Mouse (Mus musculus): ENCODE data around the gene Exog. TPM values are rescaled to one million over a fixed set of nuclear protein-coding genes. Genes with fewer than 3 reads are reported as not detected.

Gene Exog
- polyA plus RNA-seq, 2 experiments, result 14.4 to 28.5 TPM

- no peak for DNase-seq (ENCODE audit: low spot score)
- 61% methylated on average over 11 of the region's 11 CpGs for WGBS
- H3K36me3 ChIP-seq (ENCODE audit: control insufficient read depth, insufficient read depth, low read length), result no peaks in the 10 kb centered on the region
- no peak for TF ChIP-seq POLR2A (IDR thresholded peaks at IDR 0.05; ENCODE audit: borderline replicate concordance, extremely low read depth, insufficient read depth, insufficient read length)
- H3K27me3 ChIP-seq (ENCODE audit: control insufficient read depth, insufficient read depth, low read length), result no peaks in the 10 kb centered on the region
- no peak overlapping the region for H3K4me3 ChIP-seq (replicated peaks; ENCODE audit: low read length)
- H3K9ac ChIP-seq (ENCODE audit: low read depth, low read length, severe bottlenecking), result no peak overlapping the region
- H3K27ac ChIP-seq (replicated peaks; ENCODE audit: low read depth, low read length), result no peak overlapping the region
- H3K4me2 ChIP-seq (replicated peaks; ENCODE audit: low read depth, low read length, severe bottlenecking), result no peak overlapping the region
- 0 out of 2 replicates have a peak, but pooled peaks cover 4% of the 10 kb centered on the region for H3K4me1 ChIP-seq (ENCODE audit: control insufficient read depth, insufficient read depth, low read length)
- ATAC-seq (ENCODE audit: low FRiP score, low read depth), result no peak
- no peaks in the 10 kb centered on the region for H3K9me3 ChIP-seq (ENCODE audit: control insufficient read depth, low read length)
Measured at GRCm38 (mm10) chr9:119478345-119478744, 33.6 kb downstream of the Exog start.

- DNase-seq (ENCODE audit: low spot score) (no peak), ATAC-seq (ENCODE audit: low FRiP score, low read depth) (no peak)
- no peak for TF ChIP-seq POLR2A (IDR thresholded peaks at IDR 0.05; ENCODE audit: borderline replicate concordance, extremely low read depth, insufficient read depth, insufficient read length)
- H3K27ac ChIP-seq (replicated peaks; ENCODE audit: low read depth, low read length), result no peak overlapping the region
- 31% methylated on average over 8 of the region's 8 CpGs for WGBS
- no peak overlapping the region for H3K4me3 ChIP-seq (replicated peaks; ENCODE audit: low read length)
- H3K4me2 ChIP-seq (replicated peaks; ENCODE audit: low read depth, low read length, severe bottlenecking), result no peak overlapping the region
- 0 out of 2 replicates have a peak, but pooled peaks cover 4% of the 10 kb centered on the region for H3K4me1 ChIP-seq (ENCODE audit: control insufficient read depth, insufficient read depth, low read length)
- H3K9ac ChIP-seq (ENCODE audit: low read depth, low read length, severe bottlenecking), result no peak overlapping the region
- H3K36me3 ChIP-seq (ENCODE audit: control insufficient read depth, insufficient read depth, low read length), result no peaks in the 10 kb centered on the region
- no peaks in the 10 kb centered on the region for H3K27me3 ChIP-seq (ENCODE audit: control insufficient read depth, insufficient read depth, low read length)
- no peaks in the 10 kb centered on the region for H3K9me3 ChIP-seq (ENCODE audit: control insufficient read depth, low read length)
Measured at GRCm38 (mm10) chr9:119479297-119479696, 34.6 kb downstream of the Exog start.

DNA sequence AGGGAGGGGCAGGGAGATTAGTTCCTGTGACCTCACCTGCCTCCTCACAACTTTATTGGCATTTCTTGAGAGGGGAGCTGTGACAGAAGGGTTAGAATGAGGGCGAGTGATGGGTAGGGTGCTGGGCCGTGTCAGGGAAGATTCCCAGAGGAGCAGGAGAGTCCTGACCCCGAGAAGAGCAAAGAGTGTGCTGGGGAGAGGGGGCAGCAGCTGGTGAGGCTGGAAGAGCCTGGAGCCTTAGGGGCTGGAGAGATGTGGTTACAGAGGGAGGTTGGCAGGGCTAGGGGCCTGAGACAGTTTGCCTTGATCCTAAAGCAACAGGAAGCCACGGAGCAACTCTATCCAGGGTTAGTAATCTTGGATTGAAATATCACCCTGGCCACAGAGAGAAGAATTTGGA is 36.9 kb downstream of the Exog start:
- H3K9me3 ChIP-seq (ENCODE audit: control insufficient read depth, low read length), result no peaks in the 10 kb centered on the region
- WGBS, result 86% methylated on average over 4 of the region's 4 CpGs

DNA sequence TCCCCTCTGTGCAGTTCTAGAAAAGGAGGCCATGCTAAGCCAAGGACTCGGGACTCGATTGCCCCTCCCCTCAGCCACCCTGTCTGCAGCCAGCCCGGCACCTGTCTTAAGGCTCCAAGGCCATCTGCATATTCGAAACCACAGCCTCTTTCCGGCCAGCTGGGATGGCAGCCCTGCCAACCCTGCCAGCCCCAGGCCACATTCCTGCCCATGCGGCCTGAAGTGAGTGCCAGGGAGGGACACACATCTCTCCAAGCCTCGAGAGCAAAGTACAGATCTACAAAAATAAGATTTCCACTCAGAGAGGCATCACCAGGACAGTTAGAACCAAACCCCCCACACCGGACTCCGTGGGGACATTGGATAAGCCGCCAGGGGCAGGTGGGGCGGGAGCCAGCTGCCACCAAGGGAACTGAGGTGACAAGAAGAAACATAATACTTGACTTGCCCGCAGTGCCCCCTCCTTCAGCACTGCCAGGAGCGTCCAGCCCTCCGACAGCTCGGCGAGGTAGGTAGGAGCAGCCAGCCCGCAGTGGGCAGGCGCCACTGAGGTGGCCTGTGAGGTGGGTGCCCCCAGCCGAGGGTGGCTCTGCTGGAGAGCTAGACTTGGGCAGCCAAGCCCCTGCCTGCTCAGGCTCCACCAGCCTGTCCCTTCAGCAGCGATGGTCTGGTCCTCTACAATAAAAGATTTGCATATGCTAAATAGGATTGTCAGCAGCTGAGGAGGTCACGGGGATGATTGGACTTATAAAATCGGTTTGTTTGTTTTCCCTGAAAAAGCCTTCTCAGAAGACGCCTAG is 39.0 kb downstream of the Exog start:
- ATAC-seq (ENCODE audit: low FRiP score, low read depth) (no peak), DNase-seq (ENCODE audit: low spot score) (no peak)
- Histone ChIP-seq H3K4me2 (replicated peaks; ENCODE audit: low read depth, low read length, severe bottlenecking) (no peak overlapping the region), H3K9ac (ENCODE audit: low read depth, low read length, severe bottlenecking) (no peak overlapping the region), H3K27me3 (ENCODE audit: control insufficient read depth, insufficient read depth, low read length) (no peaks in the 10 kb centered on the region), H3K4me1 (ENCODE audit: control insufficient read depth, insufficient read depth, low read length) (no peaks in the 10 kb centered on the region), H3K36me3 (ENCODE audit: control insufficient read depth, insufficient read depth, low read length) (no peaks in the 10 kb centered on the region), H3K4me3 (replicated peaks; ENCODE audit: low read length) (no peak overlapping the region), H3K9me3 (ENCODE audit: control insufficient read depth, low read length) (no peaks in the 10 kb centered on the region), H3K27ac (replicated peaks; ENCODE audit: low read depth, low read length) (no peak overlapping the region)
- 42% methylated on average over 23 of the region's 23 CpGs for WGBS
- no peak for TF ChIP-seq POLR2A (IDR thresholded peaks at IDR 0.05; ENCODE audit: borderline replicate concordance, extremely low read depth, insufficient read depth, insufficient read length)

More for the DNA sequence above, 36.9 kb downstream of the Exog start:
- TF ChIP-seq POLR2A (IDR thresholded peaks at IDR 0.05; ENCODE audit: borderline replicate concordance, extremely low read depth, insufficient read depth, insufficient read length), result no peak
- Histone ChIP-seq H3K4me3 (replicated peaks; ENCODE audit: low read length) (no peak overlapping the region), H3K4me1 (ENCODE audit: control insufficient read depth, insufficient read depth, low read length) (0 out of 2 replicates have a peak, but pooled peaks cover 4% of the 10 kb centered on the region), H3K36me3 (ENCODE audit: control insufficient read depth, insufficient read depth, low read length) (no peaks in the 10 kb centered on the region), H3K27ac (replicated peaks; ENCODE audit: low read depth, low read length) (no peak overlapping the region), H3K4me2 (replicated peaks; ENCODE audit: low read depth, low read length, severe bottlenecking) (no peak overlapping the region), H3K9ac (ENCODE audit: low read depth, low read length, severe bottlenecking) (no peak overlapping the region), H3K27me3 (ENCODE audit: control insufficient read depth, insufficient read depth, low read length) (no peaks in the 10 kb centered on the region)
- no peak for DNase-seq (ENCODE audit: low spot score)
- no peak for ATAC-seq (ENCODE audit: low FRiP score, low read depth)

DNA sequence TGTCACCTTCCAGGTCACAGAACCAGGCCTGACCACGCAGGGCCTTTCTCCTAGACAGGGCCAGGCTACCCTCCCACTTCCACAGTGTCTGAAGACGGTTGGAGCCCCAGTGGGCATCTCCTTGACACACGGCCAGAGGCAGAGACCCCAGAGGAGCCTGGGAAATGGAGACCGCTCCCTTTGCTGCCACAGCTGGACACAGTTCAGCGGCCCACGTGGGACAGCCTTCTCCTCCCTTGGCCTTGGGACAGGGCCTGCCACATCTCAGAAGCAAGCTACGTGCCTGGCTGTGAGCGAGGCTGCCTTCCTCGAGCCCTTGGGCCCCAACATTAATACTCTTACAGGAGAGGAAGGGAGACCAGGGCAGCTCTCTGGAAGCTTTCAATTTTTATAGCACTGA is 39.7 kb downstream of the Exog start:
- Histone ChIP-seq H3K36me3 (ENCODE audit: control insufficient read depth, insufficient read depth, low read length) (no peaks in the 10 kb centered on the region), H3K4me1 (ENCODE audit: control insufficient read depth, insufficient read depth, low read length) (no peaks in the 10 kb centered on the region), H3K4me3 (replicated peaks; ENCODE audit: low read length) (no peak overlapping the region), H3K9ac (ENCODE audit: low read depth, low read length, severe bottlenecking) (no peak overlapping the region), H3K27me3 (ENCODE audit: control insufficient read depth, insufficient read depth, low read length) (no peaks in the 10 kb centered on the region), H3K4me2 (replicated peaks; ENCODE audit: low read depth, low read length, severe bottlenecking) (no peak overlapping the region), H3K27ac (replicated peaks; ENCODE audit: low read depth, low read length) (no peak overlapping the region), H3K9me3 (ENCODE audit: control insufficient read depth, low read length) (no peaks in the 10 kb centered on the region)
- DNase-seq (ENCODE audit: low spot score) (no peak), ATAC-seq (ENCODE audit: low FRiP score, low read depth) (no peak)
- 43% methylated on average over 9 of the region's 9 CpGs for WGBS
- TF ChIP-seq POLR2A (IDR thresholded peaks at IDR 0.05; ENCODE audit: borderline replicate concordance, extremely low read depth, insufficient read depth, insufficient read length), result no peak
